Mouse (Mus musculus): ENCODE results near the gene Tecpr2.

DNA sequence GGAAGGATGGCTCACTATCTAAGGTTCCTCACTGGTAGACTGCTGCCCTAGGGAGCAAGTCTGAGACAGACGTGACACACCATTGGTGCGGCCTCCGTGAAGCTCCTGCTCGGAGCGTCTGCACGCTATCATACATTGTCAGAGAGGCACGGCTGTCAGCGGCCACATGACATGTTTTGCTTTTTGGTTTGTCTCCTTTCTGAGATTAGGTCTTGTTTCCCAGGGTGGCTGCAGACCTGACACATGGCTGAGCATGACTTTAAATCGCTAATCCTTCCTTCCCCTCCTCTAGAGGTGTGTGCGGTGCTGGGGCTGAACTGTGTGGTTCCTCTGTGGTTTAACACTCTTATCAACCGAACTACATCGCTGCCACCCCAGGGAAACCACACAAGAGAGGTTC, 37.6 kb upstream of the Tecpr2 start:
- TF ChIP-seq EP300 (IDR thresholded peaks at IDR 0.05; ENCODE audit: insufficient read depth, low read depth, low read length) (no peak), POLR2A (IDR thresholded peaks at IDR 0.05; ENCODE audit: insufficient read depth, low read depth, low read length) (no peak), CTCF (IDR thresholded peaks at IDR 0.05) (no peak)

Data from heart, adult 2 months (tissue).